Mouse (Mus musculus): Measurements from ENCODE around the gene E030025P04Rik.

GRCm38 (mm10) chr11:109170771-109171170 is 26.6 kb upstream of the E030025P04Rik start:
- TF ChIP-seq CTCF (IDR thresholded peaks at IDR 0.05; ENCODE audit: control insufficient read depth, insufficient read depth, low read length) (no peak), POLR2A (IDR thresholded peaks at IDR 0.05; ENCODE audit: borderline replicate concordance, control insufficient read depth, low read depth, low read length) (no peak)
